Mouse (Mus musculus): ENCODE results near the gene Grb10. TPM values are rescaled to one million over a fixed set of nuclear protein-coding genes. Genes with fewer than 3 reads are reported as not detected.
A peak's percentile ranks its signal among the peaks of the same experiment; 100 is the strongest.

The Grb10 gene
- polyA plus RNA-seq, 1 experiment, result 0.31 TPM

DNA sequence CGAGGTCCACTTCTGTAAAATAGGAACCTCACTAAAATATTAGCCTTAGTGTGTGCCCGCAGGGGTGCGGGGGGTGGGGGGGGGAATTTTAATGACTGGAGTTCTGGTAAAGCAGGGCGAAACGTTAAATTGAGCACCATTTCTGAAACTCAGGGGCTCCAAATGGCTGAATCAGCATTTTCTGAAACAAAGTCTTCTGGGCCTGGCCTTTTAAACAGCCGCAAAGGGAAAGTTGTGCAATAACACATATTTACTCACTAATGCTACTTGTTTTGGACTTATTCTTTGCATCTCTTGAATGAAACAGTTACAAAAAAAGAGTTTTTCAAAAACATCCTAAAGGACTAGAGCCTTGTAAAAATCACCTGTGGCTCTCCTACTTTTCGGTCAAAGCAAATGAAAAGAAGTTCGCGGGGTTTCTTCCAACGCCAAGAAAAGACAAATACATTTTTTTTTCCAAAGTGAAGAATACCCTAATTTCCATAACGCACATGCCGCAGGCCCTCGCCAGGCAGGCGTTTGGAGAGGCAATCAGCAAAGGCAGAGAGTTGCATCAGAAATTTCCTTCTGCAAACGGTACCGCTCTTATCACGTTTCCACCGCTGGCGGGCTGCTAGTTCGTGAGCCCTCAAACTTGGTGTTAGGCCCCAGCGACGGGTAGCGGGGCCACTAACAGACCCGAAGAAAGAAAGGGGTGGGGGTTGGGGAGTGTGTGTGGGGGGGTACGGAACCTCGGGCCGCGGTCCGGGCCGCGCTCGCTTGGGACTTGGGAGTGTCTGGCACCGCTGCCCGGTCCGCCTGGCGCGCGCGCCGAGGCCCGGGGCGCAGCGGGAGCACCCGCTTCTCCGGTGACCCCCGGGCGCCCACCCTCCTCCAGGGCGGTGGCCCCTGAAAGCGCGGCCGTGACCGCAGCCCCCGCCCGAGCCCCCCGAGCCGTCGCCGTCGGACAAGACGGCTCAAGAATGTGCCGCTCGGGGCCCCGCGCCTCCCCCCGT lies 2.3 kb downstream of the Grb10 start:
- Histone ChIP-seq H3K9me3 (ENCODE audit: control insufficient read depth, low read length) (peaks cover 2% of the 10 kb centered on the region; the same call in 1 of the 2 replicates), H3K4me3 (replicated peaks) (peak overlapping the region; percentile 71), H3K27me3 (ENCODE audit: control insufficient read depth) (peaks cover 84% of the 10 kb centered on the region), H3K4me1 (ENCODE audit: control insufficient read depth) (peaks cover 26% of the 10 kb centered on the region), H3K36me3 (ENCODE audit: control insufficient read depth) (no peaks in the 10 kb centered on the region)
- TF ChIP-seq TAL1 (IDR thresholded peaks at IDR 0.05; ENCODE audit: low read length) (no peak), GATA1 (IDR thresholded peaks at IDR 0.05; ENCODE audit: low read length) (no peak)

GRCm38 (mm10) chr11:12035324-12035723 lies 3.2 kb downstream of the Grb10 start:
- TF ChIP-seq GATA1 (IDR thresholded peaks at IDR 0.05; ENCODE audit: low read length) (no peak), TAL1 (IDR thresholded peaks at IDR 0.05; ENCODE audit: low read length) (no peak)
- H3K4me1 ChIP-seq (ENCODE audit: control insufficient read depth), result peaks cover 26% of the 10 kb centered on the region

DNA sequence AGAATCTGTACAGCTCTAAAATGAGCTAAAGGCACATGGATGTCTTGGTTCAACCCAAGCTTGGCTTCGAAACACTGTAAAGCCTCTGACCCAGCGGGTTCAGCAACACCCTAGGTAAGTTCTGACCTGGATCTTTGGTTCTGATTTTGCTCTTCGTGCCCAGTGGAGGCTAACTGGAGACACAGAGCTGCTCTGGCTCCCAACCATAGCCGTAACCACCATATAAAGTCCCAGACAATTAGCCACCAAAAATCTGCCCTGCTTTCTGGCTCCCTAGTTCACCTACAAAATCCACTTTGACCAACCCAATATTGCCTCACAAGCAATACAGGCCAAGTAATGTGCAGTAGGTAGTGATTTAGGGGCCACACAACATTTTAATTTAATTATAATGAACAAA lies 3.7 kb downstream of the Grb10 start:
- peak overlapping the region; percentile 10 for H3K4me3 ChIP-seq (replicated peaks)

More at GRCm38 (mm10) chr11:12035324-12035723, 3.2 kb downstream of the Grb10 start:
- peak overlapping the region; percentile 71 for H3K4me3 ChIP-seq (replicated peaks)
- H3K9me3 ChIP-seq (ENCODE audit: control insufficient read depth, low read length), result peaks cover 2% of the 10 kb centered on the region; the same call in 1 of the 2 replicates
- peaks cover 75% of the 10 kb centered on the region for H3K27me3 ChIP-seq (ENCODE audit: control insufficient read depth)
- no peaks in the 10 kb centered on the region for H3K36me3 ChIP-seq (ENCODE audit: control insufficient read depth)

GRCm38 (mm10) chr11:12034371-12034770 lies 4.1 kb downstream of the Grb10 start:
- no peaks in the 10 kb centered on the region for H3K36me3 ChIP-seq (ENCODE audit: control insufficient read depth)
- peaks cover 2% of the 10 kb centered on the region; the same call in 1 of the 2 replicates for H3K9me3 ChIP-seq (ENCODE audit: control insufficient read depth, low read length)
- TF ChIP-seq TAL1 (IDR thresholded peaks at IDR 0.05; ENCODE audit: low read length) (no peak), GATA1 (IDR thresholded peaks at IDR 0.05; ENCODE audit: low read length) (no peak)
- H3K4me1 ChIP-seq (ENCODE audit: control insufficient read depth), result peaks cover 26% of the 10 kb centered on the region
- H3K27me3 ChIP-seq (ENCODE audit: control insufficient read depth), result peaks cover 68% of the 10 kb centered on the region
- peak overlapping the region; percentile 12 for H3K4me3 ChIP-seq (replicated peaks)

More for the DNA sequence above, 3.7 kb downstream of the Grb10 start:
- H3K36me3 ChIP-seq (ENCODE audit: control insufficient read depth), result no peaks in the 10 kb centered on the region
- H3K27me3 ChIP-seq (ENCODE audit: control insufficient read depth), result peaks cover 69% of the 10 kb centered on the region
- TF ChIP-seq TAL1 (IDR thresholded peaks at IDR 0.05; ENCODE audit: low read length) (no peak), GATA1 (IDR thresholded peaks at IDR 0.05; ENCODE audit: low read length) (no peak)
- H3K4me1 ChIP-seq (ENCODE audit: control insufficient read depth), result peaks cover 26% of the 10 kb centered on the region
- H3K9me3 ChIP-seq (ENCODE audit: control insufficient read depth, low read length), result peaks cover 2% of the 10 kb centered on the region; the same call in 1 of the 2 replicates

- no peak overlapping the region for H3K4me3 ChIP-seq (replicated peaks)
- peaks cover 64% of the 10 kb centered on the region for H3K27me3 ChIP-seq (ENCODE audit: control insufficient read depth)
- no peak for TF ChIP-seq GATA1 (IDR thresholded peaks at IDR 0.05; ENCODE audit: low read length)
- no peak for TF ChIP-seq TAL1 (IDR thresholded peaks at IDR 0.05; ENCODE audit: low read length)
- peaks cover 2% of the 10 kb centered on the region; the same call in 1 of the 2 replicates for H3K9me3 ChIP-seq (ENCODE audit: control insufficient read depth, low read length)
- no peaks in the 10 kb centered on the region; the same call in 1 of the 2 replicates for H3K36me3 ChIP-seq (ENCODE audit: control insufficient read depth)
- H3K4me1 ChIP-seq (ENCODE audit: control insufficient read depth), result peaks cover 25% of the 10 kb centered on the region
Measured at GRCm38 (mm10) chr11:12032831-12033230, 5.7 kb downstream of the Grb10 start.

DNA sequence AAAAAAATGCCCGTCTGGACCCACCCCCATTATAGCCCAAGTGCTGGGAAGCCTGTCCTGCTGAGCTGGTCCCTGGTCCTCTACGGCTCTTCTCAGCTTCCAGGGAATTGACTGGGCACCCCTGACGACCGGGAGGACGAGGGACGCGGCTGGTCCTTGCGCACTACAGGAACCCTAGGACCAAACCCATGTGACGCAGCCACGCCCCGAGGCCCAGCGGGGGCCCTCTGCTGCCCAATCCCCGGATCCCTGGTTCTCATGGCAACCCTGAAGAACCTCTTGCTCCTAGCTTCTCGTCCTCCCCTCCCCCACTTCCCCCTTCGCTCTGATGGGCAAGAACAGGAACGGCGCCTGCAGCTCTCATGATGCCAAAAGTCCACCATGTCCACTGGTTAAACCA lies 11.8 kb downstream of the Grb10 start:
- peaks cover 53% of the 10 kb centered on the region for H3K27me3 ChIP-seq (ENCODE audit: control insufficient read depth)
- no peak overlapping the region for H3K4me3 ChIP-seq (replicated peaks)
- peaks cover 17% of the 10 kb centered on the region for H3K9me3 ChIP-seq (ENCODE audit: control insufficient read depth, low read length)
- peaks cover 6% of the 10 kb centered on the region; the same call in 1 of the 2 replicates for H3K4me1 ChIP-seq (ENCODE audit: control insufficient read depth)
- no peak for TF ChIP-seq TAL1 (IDR thresholded peaks at IDR 0.05; ENCODE audit: low read length)
- TF ChIP-seq GATA1 (IDR thresholded peaks at IDR 0.05; ENCODE audit: low read length), result no peak
- H3K36me3 ChIP-seq (ENCODE audit: control insufficient read depth), result peaks cover 13% of the 10 kb centered on the region

DNA sequence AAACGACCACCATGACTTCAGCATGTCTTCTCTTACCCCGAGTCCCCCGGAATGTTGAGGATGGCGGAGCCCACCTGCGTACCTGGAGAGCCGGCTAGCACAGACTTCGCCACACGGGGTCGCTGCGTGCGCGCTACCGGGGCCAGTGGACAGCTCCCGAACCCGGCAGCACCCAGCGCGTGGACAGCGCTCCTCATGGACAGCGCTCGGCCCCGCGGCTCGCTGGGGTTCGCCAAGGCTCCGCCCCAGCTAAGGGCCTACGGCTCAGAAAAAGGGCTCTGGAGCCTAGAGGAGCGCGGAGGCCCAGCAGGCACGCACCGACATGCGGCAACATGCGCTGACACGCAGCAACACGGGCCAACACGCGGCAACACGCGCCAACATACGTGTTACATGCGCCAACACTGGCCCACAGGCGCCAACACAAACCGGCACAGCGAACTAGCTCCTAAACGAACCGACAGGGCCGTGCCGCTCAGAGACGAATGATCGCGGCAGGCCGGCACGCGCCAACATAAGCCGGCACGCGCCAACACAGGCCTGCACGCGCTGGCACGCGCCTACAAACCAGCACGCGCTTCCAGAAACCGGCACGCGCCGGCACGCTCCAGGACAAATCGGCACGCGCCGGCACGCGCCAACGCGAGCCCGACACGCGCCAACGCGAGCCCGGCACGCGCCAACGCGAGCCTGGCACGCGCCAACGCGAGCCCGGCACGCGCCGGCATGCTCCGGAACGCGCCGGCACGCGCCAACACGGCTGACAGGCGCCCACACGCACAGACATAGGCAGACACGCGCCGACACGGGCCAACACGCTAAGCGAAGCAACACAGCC lies 12.5 kb downstream of the Grb10 start:
- H3K9me3 ChIP-seq (ENCODE audit: control insufficient read depth, low read length), result peaks cover 17% of the 10 kb centered on the region
- peaks cover 13% of the 10 kb centered on the region for H3K36me3 ChIP-seq (ENCODE audit: control insufficient read depth)
- peaks cover 5% of the 10 kb centered on the region; the same call in 1 of the 2 replicates for H3K4me1 ChIP-seq (ENCODE audit: control insufficient read depth)
- peaks cover 51% of the 10 kb centered on the region for H3K27me3 ChIP-seq (ENCODE audit: control insufficient read depth)
- TF ChIP-seq TAL1 (IDR thresholded peaks at IDR 0.05; ENCODE audit: low read length) (no peak), GATA1 (IDR thresholded peaks at IDR 0.05; ENCODE audit: low read length) (no peak)
- H3K4me3 ChIP-seq (replicated peaks), result no peak overlapping the region

GRCm38 (mm10) chr11:12025392-12025755 lies 13.1 kb downstream of the Grb10 start:
- Histone ChIP-seq H3K4me1 (ENCODE audit: control insufficient read depth) (peaks cover 5% of the 10 kb centered on the region; the same call in 1 of the 2 replicates), H3K4me3 (replicated peaks) (no peak overlapping the region), H3K27me3 (ENCODE audit: control insufficient read depth) (peaks cover 51% of the 10 kb centered on the region), H3K36me3 (ENCODE audit: control insufficient read depth) (peaks cover 13% of the 10 kb centered on the region), H3K9me3 (ENCODE audit: control insufficient read depth, low read length) (peaks cover 17% of the 10 kb centered on the region)
- TF ChIP-seq TAL1 (IDR thresholded peaks at IDR 0.05; ENCODE audit: low read length) (no peak), GATA1 (IDR thresholded peaks at IDR 0.05; ENCODE audit: low read length) (no peak)
